Mouse (Mus musculus): ENCODE measurements at regions not wholly inside any gene's neighbourhood (a gene's known extent, or its start where the extent isn't known, plus 50 kb on each side); places are given as distances from the start of the nearest gene placed in this dataset.
"Not testable (repeated sequence)": the region's sequence is repeated elsewhere in the genome, so short reads cannot be mapped to it uniquely, and the experiment has no call there.

- DNase-seq, result no peak
Observed at GRCm38 (mm10) chr3:133665425-133666317, 120.7 kb upstream of the Tet2 start.

DNA sequence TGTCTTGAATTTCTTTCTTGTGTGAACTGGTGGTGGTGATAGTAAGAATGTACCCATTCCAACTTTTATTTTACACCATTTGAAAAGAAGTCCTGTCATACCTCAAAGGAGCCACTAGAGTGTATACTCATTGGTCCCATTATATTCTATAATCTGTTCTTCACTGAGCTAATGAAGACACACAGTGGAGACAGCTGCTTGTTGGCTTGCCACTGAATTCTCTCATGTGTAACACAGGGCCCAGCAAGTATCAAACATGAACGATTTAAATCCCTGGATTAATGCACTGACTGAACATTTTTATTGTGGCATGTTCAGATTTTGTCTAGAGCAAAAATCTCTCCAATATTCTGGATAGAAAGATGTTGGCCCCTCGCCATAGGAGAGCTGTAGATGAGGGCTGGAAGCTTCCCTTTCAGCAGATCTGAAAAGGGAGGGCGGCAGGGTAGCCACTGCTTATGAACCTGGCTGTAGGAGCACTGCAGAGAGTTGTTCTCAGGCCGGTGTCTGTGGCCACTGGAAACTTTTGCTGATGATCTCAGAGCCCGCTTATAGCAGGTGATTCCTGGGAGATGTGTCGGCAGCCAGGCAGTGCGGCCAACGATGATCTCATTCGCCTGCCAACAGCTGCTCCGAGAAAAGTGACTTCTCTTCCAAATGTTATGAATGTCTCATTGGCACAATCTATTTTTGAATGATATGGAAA lies 128.0 kb upstream of the Tet2 start:
- DNase-seq, result peak; percentile 30

DNA sequence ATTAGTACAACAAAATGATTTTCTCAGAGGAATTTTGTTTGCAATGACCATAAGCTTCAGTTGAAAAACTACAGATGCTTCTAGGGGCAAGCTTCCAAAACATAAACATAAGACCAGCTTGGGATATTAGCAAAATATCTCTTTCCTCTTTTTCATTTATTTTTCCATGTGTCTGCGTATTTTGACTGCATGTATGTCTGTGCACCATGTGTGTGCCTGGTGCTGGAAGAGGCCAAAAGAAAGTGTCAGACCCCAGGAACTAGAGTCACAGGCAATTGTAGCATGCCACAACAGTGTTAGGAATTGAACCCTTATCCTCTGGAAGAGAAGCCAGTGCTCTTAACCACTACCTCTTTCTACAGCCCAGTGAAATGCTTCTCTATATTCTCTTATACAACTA lies 133.0 kb upstream of the Tet2 start:
- no peak for DNase-seq

DNA sequence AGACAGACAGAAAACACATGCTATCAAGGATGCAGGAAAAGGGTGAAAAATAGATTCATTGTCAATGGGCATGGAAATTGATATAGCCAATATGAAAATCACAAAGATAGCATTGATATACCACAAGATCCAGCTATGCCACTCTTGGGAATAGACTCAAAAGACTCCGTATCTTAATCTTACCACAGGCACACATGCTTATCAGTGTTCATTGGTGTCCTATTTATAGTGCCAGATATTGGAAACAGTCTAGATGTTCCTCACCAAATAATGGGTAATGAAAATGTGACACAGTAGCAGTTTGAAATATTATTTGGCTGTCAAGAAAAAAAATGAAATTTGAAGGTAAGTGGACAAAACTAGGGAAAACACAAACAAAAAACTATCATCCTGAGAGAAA lies 135.0 kb upstream of the Tet2 start:
- no peak for DNase-seq

- no peak for DNase-seq
Observed at GRCm38 (mm10) chr3:133680343-133680742, 135.4 kb upstream of the Tet2 start.

DNA sequence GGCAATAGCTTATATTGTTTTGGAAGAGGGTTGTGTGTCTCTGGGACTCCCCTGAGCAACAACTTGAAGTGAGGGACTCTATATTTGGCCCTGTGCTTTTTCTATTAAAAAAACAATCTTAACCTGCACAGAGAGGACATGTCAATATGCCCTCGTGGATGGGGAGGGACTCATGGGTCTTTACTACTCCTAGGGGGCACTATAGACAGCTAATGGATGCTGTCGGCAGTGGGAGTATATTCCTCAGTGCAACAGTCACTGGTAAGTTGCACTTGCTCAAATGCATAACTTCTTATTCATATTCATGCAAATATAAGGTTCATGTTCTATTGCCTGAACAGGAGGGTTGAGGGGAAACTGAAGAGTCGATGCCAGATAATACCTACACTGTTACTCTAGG lies 135.9 kb upstream of the Tet2 start:
- DNase-seq, result no peak

DNA sequence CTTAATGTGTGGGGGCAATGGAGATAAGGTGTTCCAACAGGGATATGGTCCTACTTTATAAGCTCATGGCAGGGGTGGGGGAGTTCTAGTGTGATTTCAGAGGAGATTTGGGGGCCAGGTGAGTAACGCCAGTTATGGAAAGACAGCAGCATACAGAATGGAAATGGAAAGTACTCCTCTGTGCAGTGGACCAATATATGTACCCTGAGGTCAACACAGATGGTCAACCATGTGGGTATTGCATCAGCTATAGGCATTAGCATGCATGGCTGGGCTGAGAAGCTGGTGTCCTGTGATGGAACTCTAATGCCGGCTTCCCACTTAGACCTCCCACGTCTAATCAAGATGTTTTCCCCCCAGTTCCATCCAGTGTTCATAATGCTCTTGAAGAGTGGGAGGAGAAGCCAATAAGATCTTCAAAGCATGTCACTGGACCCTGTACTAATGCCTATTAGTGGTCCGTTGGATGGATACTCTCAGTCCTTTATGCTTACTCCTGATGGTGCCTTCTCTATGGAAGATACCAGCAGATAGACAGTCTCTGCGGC lies 139.3 kb upstream of the Tet2 start:
- DNase-seq, result no peak

DNA sequence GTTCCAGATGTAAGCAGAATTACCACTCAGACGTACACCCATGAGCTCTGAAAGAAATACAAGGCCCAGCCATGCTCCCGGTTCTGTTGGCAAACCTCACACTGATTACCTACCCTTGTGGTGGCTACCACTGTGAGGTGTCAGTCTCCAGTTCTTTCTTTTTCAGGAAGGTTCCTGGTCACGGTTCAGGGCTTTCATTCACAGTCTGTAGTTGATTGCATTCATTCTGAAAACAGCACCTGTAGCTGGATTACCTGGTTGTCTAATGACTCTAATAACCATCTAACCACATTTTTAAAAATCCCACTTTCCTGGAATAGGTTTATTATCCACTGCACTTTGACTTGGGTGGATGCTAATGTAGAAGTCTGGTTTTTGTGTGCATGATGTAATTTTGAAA lies 139.8 kb upstream of the Tet2 start:
- DNase-seq, result no peak

GRCm38 (mm10) chr3:133685393-133685792 lies 140.5 kb upstream of the Tet2 start:
- no peak for DNase-seq

DNA sequence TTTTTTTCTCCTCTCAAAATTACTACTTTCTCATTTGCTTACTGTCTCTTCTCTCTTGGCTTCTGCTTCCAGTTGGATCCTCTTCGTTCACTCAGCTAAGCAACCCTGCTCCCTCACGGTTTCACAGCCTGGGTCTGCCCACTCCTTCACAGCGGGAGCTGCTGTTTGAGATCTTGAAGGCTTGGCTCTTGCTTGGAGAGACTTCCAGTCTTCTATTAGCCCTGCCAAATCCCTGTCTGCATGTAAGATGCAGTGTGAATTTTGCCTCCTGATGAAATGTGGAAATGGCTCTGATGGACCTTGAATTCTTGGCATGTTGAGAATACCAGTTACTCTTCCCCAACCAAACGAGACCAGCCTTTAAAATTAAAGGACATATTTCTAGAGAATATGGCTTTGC lies 149.1 kb upstream of the Tet2 start:
- peak; percentile 14 for DNase-seq

- no peak for DNase-seq
Observed at GRCm38 (mm10) chr3:133696122-133696521, 151.2 kb upstream of the Tet2 start.

DNA sequence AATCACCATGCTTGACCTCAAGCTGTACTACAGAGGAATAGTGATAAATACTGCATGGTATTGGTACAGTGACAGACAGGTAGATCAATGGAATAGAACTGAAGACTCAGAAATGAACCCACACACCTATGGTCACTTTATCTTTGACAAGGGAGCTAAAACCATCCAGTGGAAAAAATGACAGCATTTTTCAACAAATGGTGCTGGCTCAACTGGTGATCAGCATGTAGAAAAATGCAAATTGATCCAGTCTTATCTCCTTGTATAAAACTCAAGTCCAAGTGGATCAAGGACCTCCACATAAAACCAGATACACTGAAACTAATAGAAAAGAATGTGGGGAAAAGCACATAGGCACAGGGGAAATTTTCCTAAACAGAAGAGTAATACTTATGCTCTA lies 159.9 kb upstream of the Tet2 start:
- not testable (repeated sequence) for DNase-seq

DNA sequence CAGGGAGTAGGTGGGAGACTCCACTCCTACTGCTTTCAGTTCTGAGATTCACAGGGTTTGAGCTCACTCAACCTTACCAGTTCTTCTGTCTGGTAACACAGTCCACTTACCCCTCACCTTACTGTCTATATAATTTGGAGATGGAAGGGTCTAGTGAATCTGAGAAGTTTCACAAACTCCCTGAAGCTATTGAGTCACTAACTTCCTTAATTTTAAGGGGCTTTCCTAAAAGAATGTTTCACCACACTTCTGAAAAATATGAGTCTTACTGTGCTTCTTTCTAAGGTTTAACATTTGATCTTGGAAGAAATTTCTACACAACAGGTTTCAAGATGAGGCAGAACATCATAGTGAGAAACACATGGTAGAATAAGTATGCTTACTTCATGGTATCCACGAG lies 166.6 kb upstream of the Tet2 start:
- DNase-seq, result no peak

- DNase-seq, result no peak
Observed at GRCm38 (mm10) chr3:133722550-133723290, 177.8 kb upstream of the Tet2 start.

- DNase-seq, result no peak
Observed at GRCm38 (mm10) chr3:133726831-133727230, 181.9 kb upstream of the Tet2 start.

DNA sequence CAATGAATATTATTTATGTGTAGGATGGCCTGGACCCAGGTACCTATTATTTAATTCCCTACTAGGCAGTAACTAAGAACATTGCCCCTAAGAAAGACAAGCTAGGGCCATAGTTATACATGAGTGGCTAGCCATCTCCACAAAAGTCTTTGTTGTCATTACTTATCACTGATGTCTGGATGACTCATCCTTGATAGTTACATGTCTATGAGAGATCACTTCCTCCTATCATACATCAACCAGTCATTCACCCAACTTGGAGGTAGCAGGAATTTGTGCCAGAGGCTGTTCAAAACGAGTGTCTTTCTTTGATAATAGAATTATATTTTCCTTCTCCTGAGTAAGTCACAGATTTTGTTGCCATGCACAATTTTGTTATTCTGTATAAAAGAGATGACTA lies 190.7 kb upstream of the Tet2 start:
- DNase-seq, result no peak

DNA sequence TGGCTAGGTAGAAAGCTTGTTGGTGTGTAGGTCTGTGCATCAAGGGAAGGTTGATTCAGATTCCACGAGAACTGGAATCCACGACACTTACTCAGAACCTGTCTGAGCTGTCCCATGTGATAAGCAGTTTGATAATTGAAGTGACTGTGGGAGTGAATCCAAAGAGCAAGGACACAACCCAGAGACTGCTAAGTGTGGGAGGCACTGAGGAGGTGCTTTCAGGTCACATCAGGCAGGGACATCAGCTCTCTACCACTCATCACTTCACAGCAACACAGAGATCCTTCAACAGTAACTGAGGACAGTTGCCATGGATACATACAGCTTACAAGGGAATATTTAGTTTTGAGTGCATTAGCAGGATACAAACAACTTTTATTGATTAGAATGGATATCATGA lies 194.0 kb upstream of the Tet2 start:
- no peak for DNase-seq

DNA sequence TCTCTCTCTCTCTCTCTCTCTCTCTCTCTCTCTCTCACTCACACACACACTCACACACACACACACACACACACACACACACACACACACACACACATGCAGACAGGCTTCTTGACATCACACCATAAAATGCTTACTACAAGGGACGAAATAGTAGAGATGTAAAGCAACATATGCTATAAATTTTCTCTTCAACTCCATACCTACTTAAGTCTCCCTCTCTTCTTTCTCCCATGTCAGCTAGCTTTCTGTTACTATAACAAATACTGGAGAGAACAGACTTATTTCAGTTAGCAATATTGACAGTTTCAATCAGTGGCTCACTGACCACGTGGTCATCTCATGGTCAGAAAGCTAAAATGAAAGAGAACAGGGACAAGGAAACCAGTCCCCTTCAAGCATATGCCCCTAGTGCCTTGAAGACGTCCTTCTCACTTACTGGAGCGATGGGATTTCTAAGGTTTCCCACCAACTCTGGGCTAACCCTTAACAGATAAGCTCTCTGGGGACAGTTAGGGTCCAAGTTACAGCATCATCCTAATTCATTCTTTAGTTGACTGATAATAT lies 199.7 kb upstream of the Tet2 start:
- no peak for DNase-seq

DNA sequence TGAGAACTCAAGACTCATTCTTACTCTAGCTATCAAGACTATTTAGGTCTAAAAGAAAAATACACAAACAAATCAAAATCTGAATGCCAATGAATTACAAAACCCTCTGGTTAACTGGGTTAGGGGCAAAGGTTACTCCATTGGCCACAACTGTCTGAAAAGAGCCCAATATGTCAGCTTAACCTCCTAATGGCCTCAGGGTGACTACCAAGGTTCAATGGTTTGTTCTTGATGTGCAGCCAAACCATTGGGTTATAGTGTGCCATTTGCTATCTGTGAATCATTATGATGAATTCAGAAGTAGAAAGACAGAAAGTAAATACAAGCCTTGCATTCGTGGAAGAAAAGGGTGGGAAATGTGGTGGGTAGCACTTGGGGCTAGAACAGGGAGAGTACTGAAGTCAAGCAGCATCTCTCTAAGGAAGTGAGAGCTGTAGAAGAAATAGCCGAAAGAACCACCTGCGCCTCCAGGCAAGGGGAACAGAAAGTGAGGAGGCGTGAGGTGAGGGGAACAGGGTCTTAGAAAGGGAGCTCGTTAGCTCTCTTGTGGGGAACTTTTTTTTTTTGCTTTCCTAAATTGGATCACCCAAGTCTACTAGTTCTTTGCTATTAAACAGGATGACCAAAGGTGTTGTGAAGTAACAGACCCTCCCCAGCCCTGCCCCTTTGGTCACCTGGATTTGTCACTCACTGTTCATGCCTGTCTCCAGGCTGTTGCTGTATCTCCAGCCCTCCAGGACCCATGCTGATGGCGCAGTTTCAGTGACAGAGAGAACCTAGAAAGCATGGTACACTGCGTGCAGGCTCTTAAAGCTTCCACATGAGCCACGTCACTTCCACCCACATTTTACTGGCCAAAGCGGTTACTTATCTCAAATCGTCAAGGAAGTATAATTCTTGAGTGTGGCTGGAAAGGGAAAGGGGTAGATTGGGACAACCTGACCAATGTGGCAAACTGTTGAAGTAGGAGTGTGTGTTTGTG lies 204.1 kb upstream of the Tet2 start:
- no peak for DNase-seq

DNA sequence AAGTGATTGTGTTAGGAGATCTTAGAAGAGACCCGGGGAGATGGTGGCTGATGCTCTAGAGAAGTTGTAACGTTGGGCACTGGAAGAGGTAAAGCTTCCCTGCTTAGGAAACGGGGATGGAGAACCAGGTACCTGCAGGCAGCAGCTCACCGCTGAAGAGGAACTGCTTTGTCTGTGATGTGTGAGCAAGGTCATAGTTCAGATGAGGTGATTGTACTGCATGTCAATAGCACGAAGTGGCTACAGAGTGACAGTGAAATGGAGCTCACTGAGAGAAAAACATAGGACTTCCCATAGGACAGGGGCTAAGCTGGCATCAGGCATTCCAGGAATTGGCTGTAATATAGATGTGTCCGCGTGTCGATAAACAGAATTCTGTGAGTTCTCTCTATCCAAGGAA lies 205.1 kb upstream of the Tet2 start:
- DNase-seq, result no peak

DNA sequence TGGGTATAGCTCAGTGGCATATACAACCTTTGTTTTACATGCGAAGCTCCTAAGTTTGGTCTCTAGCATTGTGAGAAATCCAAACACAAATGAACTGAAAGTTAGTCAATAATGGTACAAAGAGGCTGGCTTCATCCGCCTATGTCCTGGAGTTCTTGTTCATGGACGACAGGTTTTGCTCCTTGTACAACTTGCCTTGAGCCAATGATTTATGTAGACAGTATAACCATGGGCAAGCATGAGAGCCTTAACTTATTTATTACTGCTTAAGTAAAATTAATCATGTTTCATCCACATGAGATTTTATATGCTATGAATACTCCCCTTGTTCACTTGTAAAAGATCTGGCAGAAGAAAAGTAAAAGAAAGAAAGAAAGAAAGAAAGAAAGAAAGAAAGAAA lies 205.7 kb upstream of the Tet2 start:
- no peak for DNase-seq

DNA sequence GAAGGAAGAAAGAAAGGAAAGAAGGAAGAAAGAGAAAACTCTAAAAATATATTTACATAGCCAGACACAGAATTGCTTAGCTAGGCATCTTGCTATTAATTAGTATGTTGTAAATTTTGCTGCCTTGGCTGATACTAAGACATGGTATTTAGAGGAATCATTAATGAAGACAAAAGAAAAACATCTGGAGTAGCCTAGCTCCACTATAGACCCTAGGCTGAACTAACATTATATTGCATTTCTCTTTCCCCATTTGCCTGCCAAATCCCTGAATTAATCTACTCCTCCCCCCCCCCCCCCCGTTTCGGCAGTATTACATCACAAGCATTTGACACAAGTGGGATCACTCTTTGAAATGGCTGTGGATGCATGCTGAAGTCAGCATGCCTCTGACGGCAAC lies 206.1 kb upstream of the Tet2 start:
- no peak for DNase-seq
